Mouse (Mus musculus) bone marrow, adult 2 months (tissue): ENCODE measurements around the gene Auts2. TPM values are rescaled to one million over a fixed set of nuclear protein-coding genes. Genes with fewer than 3 reads are reported as not detected.

Experiments used
- H3K27ac ChIP-seq: fragments of 200-500 bp; 2 replicates; pipeline ENCODE4 v1.5.1; 2012; ENCODE audit warnings: low read depth, mild to moderate bottlenecking, control low read depth, inconsistent platforms, low read length; ENCODE audit not compliant: control insufficient read depth, poor library complexity, insufficient read depth
- H3K4me1 ChIP-seq: fragments of 200-500 bp; 2 replicates; pipeline ENCODE4 v1.6.1; 2011; ENCODE audit warnings: low read length; ENCODE audit not compliant: control insufficient read depth, insufficient read depth
- H3K4me3 ChIP-seq: fragments of 200-500 bp; replicated peaks from 2 replicates; pipeline ENCODE3; 2011; ENCODE audit warnings: mild to moderate bottlenecking, low read depth, low read length, control low read depth; ENCODE audit not compliant: control insufficient read depth
- CTCF ChIP-seq: fragments of 200-500 bp; IDR thresholded peaks from 2 replicates; pipeline ENCODE4 v1.5.1; 2011; ENCODE audit warnings: low read length, control low read depth; ENCODE audit not compliant: control insufficient read depth, insufficient read depth
- POLR2A ChIP-seq: fragments of 200-500 bp; IDR thresholded peaks from 2 replicates; pipeline ENCODE4 v1.6.1; 2011; ENCODE audit warnings: low read depth, mild to moderate bottlenecking, control low read depth, low read length, borderline replicate concordance; ENCODE audit not compliant: control insufficient read depth
- WGBS: fragments of 180-500 bp; shearing (Covaris S2); methylation state at CpG from one replicate; pipeline ENCODE4 v1.1.7; 2018; 5-methylcytosine and 5-hydroxymethylcytosine counted together
- polyA plus RNA-seq: library from polyadenylated mRNA; stranded (reverse); fragments of >200 nt; gene quantifications from 2 replicates; pipeline ENCODE4 v1.2.4, GENCODE M21; 2011; ENCODE audit warnings: low replicate concordance; ENCODE audit not compliant: missing spikeins, insufficient read depth, insufficient read length

Auts2 gene
- polyA plus RNA-seq, 1 experiment: 1.5 TPM

GRCm38 (mm10) chr5:131535752-131536151, 1007.4 kb downstream of the Auts2 start:
- no peaks in the 10 kb centered on the region for H3K4me1 ChIP-seq
- WGBS: 76% methylated on average over 6 of the region's 6 CpGs
- H3K27ac ChIP-seq: no peak overlapping the region
- TF ChIP-seq POLR2A: no peak
- TF ChIP-seq CTCF: no peak
- H3K4me3 ChIP-seq: no peak overlapping the region

GRCm38 (mm10) chr5:131533815-131534214, 1009.3 kb downstream of the Auts2 start:
- H3K4me3 ChIP-seq: no peak overlapping the region
- WGBS: 19% methylated on average over 3 of the region's 3 CpGs
- H3K27ac ChIP-seq: no peak overlapping the region
- H3K4me1 ChIP-seq: no peaks in the 10 kb centered on the region
- TF ChIP-seq CTCF (no peak), POLR2A (no peak)

- Histone ChIP-seq H3K4me1 (no peaks in the 10 kb centered on the region), H3K4me3 (no peak overlapping the region), H3K27ac (no peak overlapping the region)
- WGBS: 80% methylated on average over 15 of the region's 15 CpGs
- no peak for TF ChIP-seq CTCF
- no peak for TF ChIP-seq POLR2A
Observed at GRCm38 (mm10) chr5:131531744-131532552, 1011.2 kb downstream of the Auts2 start.

GRCm38 (mm10) chr5:131530828-131531227, 1012.3 kb downstream of the Auts2 start:
- Histone ChIP-seq H3K27ac (no peak overlapping the region), H3K4me1 (no peaks in the 10 kb centered on the region), H3K4me3 (no peak overlapping the region)
- WGBS: 89% methylated on average over 2 of the region's 2 CpGs
- TF ChIP-seq POLR2A (no peak), CTCF (no peak)

GRCm38 (mm10) chr5:131526666-131527065, 1016.5 kb downstream of the Auts2 start:
- TF ChIP-seq CTCF: no peak
- no peak for TF ChIP-seq POLR2A
- H3K4me3 ChIP-seq: no peak overlapping the region
- WGBS: 68% methylated on average over 3 of the region's 3 CpGs
- no peak overlapping the region for H3K27ac ChIP-seq
- H3K4me1 ChIP-seq: no peaks in the 10 kb centered on the region

GRCm38 (mm10) chr5:131524900-131525465, 1018.2 kb downstream of the Auts2 start:
- Histone ChIP-seq H3K27ac (no peak overlapping the region), H3K4me3 (no peak overlapping the region), H3K4me1 (no peaks in the 10 kb centered on the region)
- no peak for TF ChIP-seq POLR2A
- TF ChIP-seq CTCF: no peak
- 84% methylated on average over 12 of the region's 12 CpGs for WGBS

- Histone ChIP-seq H3K4me1 (no peaks in the 10 kb centered on the region), H3K27ac (no peak overlapping the region), H3K4me3 (no peak overlapping the region)
- TF ChIP-seq POLR2A (no peak), CTCF (no peak)
- WGBS: 82% methylated on average over 3 of the region's 3 CpGs
Observed at GRCm38 (mm10) chr5:131519560-131519959, 1023.6 kb downstream of the Auts2 start.

GRCm38 (mm10) chr5:131517677-131518076, 1025.5 kb downstream of the Auts2 start:
- 74% methylated on average over 4 of the region's 4 CpGs for WGBS
- no peaks in the 10 kb centered on the region for H3K4me1 ChIP-seq
- no peak overlapping the region for H3K27ac ChIP-seq
- TF ChIP-seq POLR2A: no peak
- no peak for TF ChIP-seq CTCF
- H3K4me3 ChIP-seq: no peak overlapping the region
